Mouse (Mus musculus) gastrocnemius, adult 2 months (tissue): ENCODE results near the gene Tada1. TPM values are rescaled to one million over a fixed set of nuclear protein-coding genes. Genes with fewer than 3 reads are reported as not detected.
A peak's percentile ranks its signal among the peaks of the same experiment; 100 is the strongest.

ENCODE experiments used
- DNase-seq: peaks from one replicate; pipeline ENCODE4 v3.0.0; 2022
- H3K27ac ChIP-seq: fragments of 200-600 bp; 2 replicates; pipeline ENCODE4 v1.8.1; 2022; ENCODE audit warnings: mild to moderate bottlenecking
- H3K4me3 ChIP-seq: fragments of 200-600 bp; 2 replicates; pipeline ENCODE4 v1.8.1; 2022; ENCODE audit warnings: mild to moderate bottlenecking, moderate library complexity
- CTCF ChIP-seq: fragments of 200-600 bp; IDR thresholded peaks from 2 replicates; pipeline ENCODE4 v1.8.1; 2022; ENCODE audit warnings: antibody characterized with exemption, mild to moderate bottlenecking, moderate library complexity
- intact Hi-C: fragments of 180-260 bp; cut with DNase I; formaldehyde crosslinking; loops from one replicate; pipeline ENCODE4 v1.15.1; 2025
- long read RNA-seq, 2 experiments: library from polyadenylated mRNA; stranded (forward); transcript quantifications; one replicate each; pipeline ENCODE4 v2.0.0; 2021
- total RNA-seq, 2 experiments: library from RNA; stranded (reverse); gene quantifications; 2 replicates each; pipeline ENCODE4 v1.2.3; 2021

Gene Tada1
- 1 to 10 TPM; 5.1 to 6.1 TPM for total RNA-seq
- long read RNA-seq, experiment 1, transcript Tada1-201 (8 exons, 2,215 nt), result major isoform, 13 of 21 reads
- long read RNA-seq, experiment 1, partial matches to known transcripts, result 0 of 21 reads
- long read RNA-seq, experiment 1, other reads (novel, unspliced or antisense), result 8 of 21 reads
- long read RNA-seq, experiment 2, transcript Tada1-201 (8 exons, 2,215 nt), result major isoform, 11 of 19 reads
- long read RNA-seq, experiment 2, partial matches to known transcripts, result 1 of 19 reads
- long read RNA-seq, experiment 2, other reads (novel, unspliced or antisense), result 7 of 19 reads

DNA sequence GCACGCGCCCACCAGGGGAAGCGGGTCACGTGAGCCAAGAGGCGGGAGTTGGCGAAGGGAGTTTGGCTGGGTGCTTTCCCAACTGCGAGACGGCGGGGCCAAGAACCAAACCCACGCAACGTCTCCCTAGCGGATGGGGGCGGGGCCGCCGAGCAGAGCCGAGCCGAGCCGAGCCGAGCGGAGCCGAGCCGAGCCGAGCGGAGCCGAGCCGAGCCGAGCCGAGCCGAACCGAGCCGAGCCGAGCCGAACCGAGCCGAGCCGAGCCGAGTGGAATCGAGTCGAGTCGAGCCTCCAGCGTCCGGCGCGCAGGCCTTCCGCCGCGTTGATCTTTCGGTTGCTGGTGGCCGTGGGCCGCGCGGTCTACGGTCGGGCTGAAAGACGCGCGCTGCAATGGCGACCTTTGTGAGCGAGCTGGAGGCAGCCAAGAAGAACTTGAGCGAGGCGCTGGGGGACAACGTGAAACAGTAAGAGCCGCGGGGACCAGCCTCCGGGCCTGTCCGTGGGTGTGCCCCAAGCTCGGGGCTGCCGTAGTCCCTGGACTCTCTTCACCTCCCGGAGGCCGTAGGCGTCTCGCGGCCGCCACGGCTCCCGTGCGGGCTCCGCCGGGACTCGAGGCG is at the start of gene Tada1:
Gene Tada1 (plus strand): TSS at position 85 of the 617 bp plus-strand sequence.
- intact Hi-C loops, result loop anchor here (1.0 to 10.0 kb wide), 3 partner anchors 30 to 604 kb away; partner anchors contain the start of genes Pogk and Pou2f1
- peak; percentile 96 for DNase-seq
- H3K27ac ChIP-seq, result peak within 1 kb of the TSS; percentile 99
- peak within 1 kb of the TSS; percentile 96 for H3K4me3 ChIP-seq
- no peak for TF ChIP-seq CTCF

GRCm38 (mm10) chr1:166330752-166331151 is 48.1 kb upstream of the Tada1 start:
- no peak for DNase-seq
- H3K27ac ChIP-seq, result no peak overlapping the region
- TF ChIP-seq CTCF, result no peak
- no peak overlapping the region for H3K4me3 ChIP-seq
- intact Hi-C loops, result no loop called here

DNA sequence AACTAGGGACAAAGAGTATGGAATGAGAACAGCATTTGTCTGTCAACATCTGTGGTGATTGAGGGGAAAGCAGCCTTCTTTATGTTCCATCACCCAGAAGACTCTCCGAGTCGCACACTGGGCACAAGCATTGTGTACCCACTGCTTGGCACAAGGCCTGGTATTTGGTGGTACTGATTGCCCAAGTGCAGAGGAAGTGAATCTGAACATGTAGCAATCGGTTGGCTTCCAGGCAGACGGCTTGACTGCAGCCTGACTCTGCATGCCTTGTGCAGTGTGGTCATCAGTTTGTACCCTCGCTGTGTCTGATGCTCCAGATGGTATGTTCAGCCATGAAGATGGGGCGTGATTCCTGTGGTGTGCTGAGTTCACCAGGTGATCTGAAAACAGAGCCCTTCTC is 39.8 kb upstream of the Tada1 start:
- Histone ChIP-seq H3K27ac (no peak overlapping the region), H3K4me3 (no peak overlapping the region)
- TF ChIP-seq CTCF, result no peak
- DNase-seq, result peak; percentile 28
- intact Hi-C loops, result no loop called here

DNA sequence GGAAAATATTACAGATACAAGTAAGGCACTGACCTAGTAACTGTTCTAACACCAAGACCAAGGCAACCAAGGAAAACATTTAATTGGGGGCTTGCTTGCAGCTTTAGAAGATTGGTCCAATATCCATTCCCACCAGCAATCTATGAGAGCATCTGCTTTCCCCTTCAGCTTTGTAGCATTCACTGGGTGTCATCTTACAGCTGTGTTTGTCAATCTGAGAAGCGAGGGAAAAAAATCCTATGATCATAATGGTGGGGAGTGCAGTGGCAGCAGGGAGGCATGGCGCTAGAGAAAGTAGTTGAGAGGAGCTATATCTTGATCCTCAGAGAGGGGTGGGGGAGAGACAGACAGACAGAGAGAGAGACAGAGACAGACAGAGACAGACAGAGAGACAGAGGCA is 36.8 kb upstream of the Tada1 start:
- intact Hi-C loops, result no loop called here
- DNase-seq, result no peak
- TF ChIP-seq CTCF, result no peak
- Histone ChIP-seq H3K27ac (no peak overlapping the region), H3K4me3 (no peak overlapping the region)

DNA sequence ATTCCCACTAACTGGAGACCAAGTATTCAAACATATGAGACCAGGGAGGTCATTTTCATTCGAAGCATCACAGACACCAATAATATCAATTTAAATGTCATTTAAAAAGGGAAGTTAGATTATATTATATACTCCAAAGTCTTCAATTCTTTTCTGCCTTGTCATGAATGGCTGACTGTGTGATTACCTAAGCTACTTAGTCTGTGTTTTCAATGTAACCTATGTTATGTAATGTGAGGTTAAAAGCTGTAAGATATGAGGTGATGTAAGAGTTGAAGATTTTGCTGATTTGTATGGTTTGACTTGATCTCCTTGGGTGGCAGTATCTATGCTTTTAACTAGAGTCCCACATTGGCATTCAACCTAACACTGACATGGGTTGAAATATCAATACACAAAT is 36.4 kb upstream of the Tada1 start:
- no peak for DNase-seq
- no peak overlapping the region for H3K27ac ChIP-seq
- TF ChIP-seq CTCF, result no peak
- intact Hi-C loops, result no loop called here
- H3K4me3 ChIP-seq, result no peak overlapping the region

- intact Hi-C loops, result no loop called here
- TF ChIP-seq CTCF, result no peak
- no peak overlapping the region for H3K27ac ChIP-seq
- DNase-seq, result no peak
- no peak overlapping the region for H3K4me3 ChIP-seq
Observed at GRCm38 (mm10) chr1:166343586-166343985, 35.3 kb upstream of the Tada1 start.

DNA sequence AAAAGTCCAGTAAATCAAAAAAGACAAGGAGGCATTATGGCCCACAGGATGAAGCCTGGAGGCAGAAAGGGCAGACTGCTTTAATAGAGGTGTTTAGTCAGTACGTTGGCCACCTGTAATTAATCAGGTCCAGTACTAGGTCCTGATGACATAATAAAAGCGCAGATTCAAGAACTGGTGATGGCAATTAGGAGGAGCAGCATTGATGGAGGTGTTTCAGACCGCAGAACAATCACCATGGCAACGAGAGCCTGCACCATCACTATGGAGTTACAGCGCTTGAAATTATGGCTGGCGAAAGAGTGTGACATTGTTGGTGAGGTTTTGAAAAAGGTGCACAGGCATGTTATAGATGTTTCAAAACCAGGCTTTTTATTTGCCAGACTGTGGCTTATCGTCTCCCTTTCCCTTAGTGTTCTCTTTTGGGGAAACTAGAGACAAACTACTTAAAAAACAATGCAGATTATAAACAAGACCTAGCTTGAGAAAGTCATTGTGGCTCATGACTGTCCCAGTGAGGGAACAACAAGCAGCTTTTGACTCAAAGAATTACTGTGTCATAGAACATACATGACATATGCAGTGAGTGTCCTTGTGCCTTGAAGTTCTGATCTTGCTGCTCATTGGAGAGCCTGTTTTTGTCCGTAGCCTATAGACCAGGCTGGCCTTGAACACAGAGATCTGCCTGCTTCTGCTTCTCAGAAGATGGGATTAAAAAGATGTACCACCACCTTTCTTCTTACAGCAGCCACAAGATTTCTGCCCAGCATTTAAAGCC is 34.4 kb upstream of the Tada1 start:
- no peak overlapping the region for H3K27ac ChIP-seq
- intact Hi-C loops, result no loop called here
- DNase-seq, result no peak
- no peak for TF ChIP-seq CTCF
- H3K4me3 ChIP-seq, result no peak overlapping the region

DNA sequence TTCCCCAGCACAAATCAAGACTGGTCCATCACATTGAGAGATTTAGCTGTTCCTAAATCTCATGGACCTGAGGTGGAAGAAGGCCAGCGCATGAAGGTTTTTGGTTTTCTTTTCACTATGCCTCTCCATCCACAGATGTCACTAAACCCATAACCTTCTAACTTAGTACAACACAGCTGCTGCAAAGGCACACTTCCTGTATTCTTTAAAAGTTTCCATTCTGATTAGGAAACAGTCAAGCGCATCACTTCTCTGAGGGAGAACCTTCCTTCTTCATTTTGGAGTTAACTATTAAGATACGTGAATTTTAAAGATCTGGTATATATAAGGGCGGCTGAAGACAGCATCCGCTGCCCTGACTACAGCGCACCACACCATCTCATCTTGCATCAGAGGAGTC is 33.3 kb upstream of the Tada1 start:
- H3K27ac ChIP-seq, result no peak overlapping the region
- H3K4me3 ChIP-seq, result no peak overlapping the region
- no peak for DNase-seq
- no peak for TF ChIP-seq CTCF
- intact Hi-C loops, result no loop called here

DNA sequence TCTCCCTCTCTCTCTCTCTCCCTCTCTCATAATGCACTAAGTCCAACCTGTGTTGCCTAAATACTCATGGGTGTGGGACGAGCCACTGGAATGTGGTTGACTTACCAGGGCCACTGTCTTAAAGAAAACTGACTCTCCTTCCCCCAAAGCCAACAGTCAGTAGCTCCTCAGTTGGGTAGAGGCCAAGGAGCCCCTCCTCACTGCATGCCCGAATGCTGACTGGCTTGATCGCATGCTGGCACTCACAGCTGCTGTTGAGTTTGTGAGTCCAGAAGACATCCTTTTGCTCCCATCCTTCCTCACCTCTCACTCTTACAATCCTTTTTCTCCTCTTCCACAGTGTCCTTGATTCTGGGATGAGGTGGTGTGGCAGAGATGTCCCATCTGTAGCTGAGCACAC is 32.0 kb upstream of the Tada1 start:
- DNase-seq, result no peak
- intact Hi-C loops, result no loop called here
- no peak for TF ChIP-seq CTCF
- H3K4me3 ChIP-seq, result no peak overlapping the region
- H3K27ac ChIP-seq, result no peak overlapping the region

- Histone ChIP-seq H3K4me3 (no peak overlapping the region), H3K27ac (no peak overlapping the region)
- TF ChIP-seq CTCF, result no peak
- DNase-seq, result no peak
- intact Hi-C loops, result no loop called here
Observed at GRCm38 (mm10) chr1:166349341-166349740, 29.6 kb upstream of the Tada1 start.

GRCm38 (mm10) chr1:166349751-166350150 is 29.1 kb upstream of the Tada1 start:
- no peak overlapping the region for H3K4me3 ChIP-seq
- no peak overlapping the region for H3K27ac ChIP-seq
- intact Hi-C loops, result no loop called here
- no peak for DNase-seq
- TF ChIP-seq CTCF, result no peak

DNA sequence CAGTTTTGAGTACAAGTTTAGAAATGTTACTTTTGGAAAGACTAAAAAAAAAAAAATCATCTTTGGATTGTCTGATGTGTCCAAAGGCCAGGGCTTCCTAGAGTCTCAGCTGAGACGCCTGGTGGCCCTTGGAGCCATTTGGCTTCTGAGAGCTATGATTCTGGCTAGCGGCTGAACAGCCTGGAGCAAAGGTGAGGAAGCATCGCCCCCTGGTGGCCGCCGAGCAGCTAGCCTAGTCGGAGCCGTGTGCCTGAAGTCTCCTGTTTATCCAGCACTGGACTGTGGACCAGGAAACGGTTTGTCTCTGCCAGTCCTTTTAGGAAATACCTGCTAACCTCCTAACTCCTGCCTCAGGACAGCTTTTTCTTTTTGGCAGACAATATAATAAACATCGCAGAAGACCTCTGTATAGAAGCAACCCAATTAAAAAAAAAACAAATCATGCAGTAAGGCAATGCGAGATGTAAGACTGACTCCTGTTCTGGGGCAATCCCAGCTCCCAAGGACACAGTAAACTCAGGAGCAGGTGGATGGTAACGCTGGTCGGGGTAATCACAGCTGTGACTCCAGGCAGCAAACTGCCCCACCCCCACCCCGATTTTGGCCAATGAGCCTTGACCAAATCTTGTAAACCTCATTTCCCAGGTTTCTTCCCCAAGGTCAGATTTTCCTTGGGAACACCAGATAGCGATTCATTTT is 18.6 kb upstream of the Tada1 start:
- peak; percentile 98 for TF ChIP-seq CTCF
- Histone ChIP-seq H3K4me3 (no peak overlapping the region), H3K27ac (no peak overlapping the region)
- intact Hi-C loops, result loop anchor here (2.0 kb wide), 1 partner anchor 200 kb away; no protein-coding TSS in a partner anchor
- peak; percentile 92 for DNase-seq

- no peak overlapping the region for H3K27ac ChIP-seq
- no peak for DNase-seq
- TF ChIP-seq CTCF, result no peak
- H3K4me3 ChIP-seq, result no peak overlapping the region
- intact Hi-C loops, result loop anchor here (2.0 kb wide), 1 partner anchor 200 kb away; no protein-coding TSS in a partner anchor
Observed at GRCm38 (mm10) chr1:166360896-166361295, 18.0 kb upstream of the Tada1 start.
